Mouse (Mus musculus): Measurements from ENCODE around the gene Adarb1. TPM values are rescaled to one million over a fixed set of nuclear protein-coding genes. Genes with fewer than 3 reads are reported as not detected.

The Adarb1 gene
- polyA plus RNA-seq, 1 experiment = 5.5 TPM

- H3K4me1 ChIP-seq (replicated peaks; ENCODE audit: control insufficient read depth, insufficient read depth, low read length) = peaks cover 3% of the 10 kb centered on the region
- H3K27ac ChIP-seq (ENCODE audit: control insufficient read depth, insufficient read depth, low read length) = no peak overlapping the region
- 94% methylated on average over 17 of the region's 17 CpGs for WGBS
- no peak overlapping the region for H3K4me3 ChIP-seq (ENCODE audit: control insufficient read depth, insufficient read depth, low read length)
- no peaks in the 10 kb centered on the region for H3K27me3 ChIP-seq (ENCODE audit: control insufficient read depth, insufficient read depth, low read length)
- no peak for DNase-seq
- TF ChIP-seq CTCF (IDR thresholded peaks at IDR 0.05; ENCODE audit: borderline replicate concordance, control insufficient read depth, extremely low read depth, insufficient read depth, low read length, poor library complexity) = no peak
- peaks cover 8% of the 10 kb centered on the region for H3K36me3 ChIP-seq (ENCODE audit: control insufficient read depth, insufficient read depth, low read length)
Observed at GRCm38 (mm10) chr10:77260166-77260875, 157.7 kb downstream of the Adarb1 start.

GRCm38 (mm10) chr10:77258704-77259621 is 159.1 kb downstream of the Adarb1 start, which contains the start of gene Pofut2:
Pofut2 (plus strand) TSS chr10:77259218.
- under 1% methylated on average over 81 of the region's 81 CpGs for WGBS
- Histone ChIP-seq H3K27me3 (ENCODE audit: control insufficient read depth, insufficient read depth, low read length) (no peaks in the 10 kb centered on the region), H3K27ac (ENCODE audit: control insufficient read depth, insufficient read depth, low read length) (no peak within 1 kb of the TSS), H3K4me3 (ENCODE audit: control insufficient read depth, insufficient read depth, low read length) (peak within 1 kb of the TSS; percentile 78), H3K4me1 (replicated peaks; ENCODE audit: control insufficient read depth, insufficient read depth, low read length) (peaks cover 3% of the 10 kb centered on the region), H3K36me3 (ENCODE audit: control insufficient read depth, insufficient read depth, low read length) (no peaks in the 10 kb centered on the region)
- TF ChIP-seq CTCF (IDR thresholded peaks at IDR 0.05; ENCODE audit: borderline replicate concordance, control insufficient read depth, extremely low read depth, insufficient read depth, low read length, poor library complexity) = peak; percentile 67; the same call in 1 of the 2 replicates
- TF ChIP-seq POLR2A (IDR thresholded peaks at IDR 0.05; ENCODE audit: control insufficient read depth, extremely low read depth, insufficient read depth, low read length, poor library complexity) = peak; percentile 96
- peak; percentile 94 for DNase-seq

GRCm38 (mm10) chr10:77258041-77258590 is 160.0 kb downstream of the Adarb1 start:
- TF ChIP-seq POLR2A (IDR thresholded peaks at IDR 0.05; ENCODE audit: control insufficient read depth, extremely low read depth, insufficient read depth, low read length, poor library complexity) = no peak
- Histone ChIP-seq H3K4me1 (replicated peaks; ENCODE audit: control insufficient read depth, insufficient read depth, low read length) (peaks cover 3% of the 10 kb centered on the region), H3K27ac (ENCODE audit: control insufficient read depth, insufficient read depth, low read length) (no peak overlapping the region), H3K4me3 (ENCODE audit: control insufficient read depth, insufficient read depth, low read length) (no peak overlapping the region), H3K36me3 (ENCODE audit: control insufficient read depth, insufficient read depth, low read length) (no peaks in the 10 kb centered on the region), H3K27me3 (ENCODE audit: control insufficient read depth, insufficient read depth, low read length) (no peaks in the 10 kb centered on the region; the same call in 1 of the 2 replicates)
- 65% methylated on average over 4 of the region's 4 CpGs for WGBS
- no peak for DNase-seq

- no peaks in the 10 kb centered on the region for H3K36me3 ChIP-seq (ENCODE audit: control insufficient read depth, insufficient read depth, low read length)
- H3K27me3 ChIP-seq (ENCODE audit: control insufficient read depth, insufficient read depth, low read length) = no peaks in the 10 kb centered on the region; the same call in 1 of the 2 replicates
- peaks cover 3% of the 10 kb centered on the region for H3K4me1 ChIP-seq (replicated peaks; ENCODE audit: control insufficient read depth, insufficient read depth, low read length)
- H3K27ac ChIP-seq (ENCODE audit: control insufficient read depth, insufficient read depth, low read length) = no peak overlapping the region
- H3K4me3 ChIP-seq (ENCODE audit: control insufficient read depth, insufficient read depth, low read length) = no peak overlapping the region
- no peak for DNase-seq
- TF ChIP-seq POLR2A (IDR thresholded peaks at IDR 0.05; ENCODE audit: control insufficient read depth, extremely low read depth, insufficient read depth, low read length, poor library complexity) = no peak
- TF ChIP-seq CTCF (IDR thresholded peaks at IDR 0.05; ENCODE audit: borderline replicate concordance, control insufficient read depth, extremely low read depth, insufficient read depth, low read length, poor library complexity) = no peak
- WGBS = 94% methylated on average over 3 of the region's 3 CpGs
Observed at GRCm38 (mm10) chr10:77255676-77256075, 162.4 kb downstream of the Adarb1 start.

GRCm38 (mm10) chr10:77255231-77255630 is 162.8 kb downstream of the Adarb1 start:
- Histone ChIP-seq H3K27ac (ENCODE audit: control insufficient read depth, insufficient read depth, low read length) (no peak overlapping the region), H3K36me3 (ENCODE audit: control insufficient read depth, insufficient read depth, low read length) (no peaks in the 10 kb centered on the region), H3K4me1 (replicated peaks; ENCODE audit: control insufficient read depth, insufficient read depth, low read length) (peaks cover 3% of the 10 kb centered on the region), H3K27me3 (ENCODE audit: control insufficient read depth, insufficient read depth, low read length) (no peaks in the 10 kb centered on the region; the same call in 1 of the 2 replicates), H3K4me3 (ENCODE audit: control insufficient read depth, insufficient read depth, low read length) (no peak overlapping the region)
- no peak for DNase-seq
- 97% methylated on average over 3 of the region's 3 CpGs for WGBS
- TF ChIP-seq CTCF (IDR thresholded peaks at IDR 0.05; ENCODE audit: borderline replicate concordance, control insufficient read depth, extremely low read depth, insufficient read depth, low read length, poor library complexity) = no peak
- TF ChIP-seq POLR2A (IDR thresholded peaks at IDR 0.05; ENCODE audit: control insufficient read depth, extremely low read depth, insufficient read depth, low read length, poor library complexity) = no peak

- Histone ChIP-seq H3K27ac (ENCODE audit: control insufficient read depth, insufficient read depth, low read length) (no peak overlapping the region), H3K4me3 (ENCODE audit: control insufficient read depth, insufficient read depth, low read length) (no peak overlapping the region), H3K36me3 (ENCODE audit: control insufficient read depth, insufficient read depth, low read length) (no peaks in the 10 kb centered on the region), H3K27me3 (ENCODE audit: control insufficient read depth, insufficient read depth, low read length) (no peaks in the 10 kb centered on the region; the same call in 1 of the 2 replicates), H3K4me1 (replicated peaks; ENCODE audit: control insufficient read depth, insufficient read depth, low read length) (no peaks in the 10 kb centered on the region)
- TF ChIP-seq CTCF (IDR thresholded peaks at IDR 0.05; ENCODE audit: borderline replicate concordance, control insufficient read depth, extremely low read depth, insufficient read depth, low read length, poor library complexity) (peak; percentile 43; the same call in 1 of the 2 replicates), POLR2A (IDR thresholded peaks at IDR 0.05; ENCODE audit: control insufficient read depth, extremely low read depth, insufficient read depth, low read length, poor library complexity) (no peak)
- peak; percentile 76 for DNase-seq
- 3% methylated on average over 4 of the region's 4 CpGs for WGBS
Observed at GRCm38 (mm10) chr10:77252790-77253189, 165.3 kb downstream of the Adarb1 start.
